Mouse (Mus musculus) monocyte, adult 5-6 weeks (primary cell): Measurements from ENCODE around the gene Sepsecs. TPM values are rescaled to one million over a fixed set of nuclear protein-coding genes. Genes with fewer than 3 reads are reported as not detected.

ENCODE experiments used
- ATAC-seq: fragments of 153-309, 156-312 bp; replicated peaks from 2 replicates; pipeline ENCODE4 v1.8.0; 2017; ENCODE audit warnings: mild to moderate bottlenecking; ENCODE audit not compliant: low TSS enrichment, insufficient number of reproducible peaks, severe bottlenecking, poor library complexity, low FRiP score
- total RNA-seq: library from RNA; stranded (forward); fragments of 200-1000, 200-491, 200-594 nt; gene quantifications from 3 replicates; pipeline ENCODE4 v1.2.3, GENCODE M21; 2017

Gene Sepsecs
- total RNA-seq, 1 experiment from 2014 or later, result 8.8 TPM

DNA sequence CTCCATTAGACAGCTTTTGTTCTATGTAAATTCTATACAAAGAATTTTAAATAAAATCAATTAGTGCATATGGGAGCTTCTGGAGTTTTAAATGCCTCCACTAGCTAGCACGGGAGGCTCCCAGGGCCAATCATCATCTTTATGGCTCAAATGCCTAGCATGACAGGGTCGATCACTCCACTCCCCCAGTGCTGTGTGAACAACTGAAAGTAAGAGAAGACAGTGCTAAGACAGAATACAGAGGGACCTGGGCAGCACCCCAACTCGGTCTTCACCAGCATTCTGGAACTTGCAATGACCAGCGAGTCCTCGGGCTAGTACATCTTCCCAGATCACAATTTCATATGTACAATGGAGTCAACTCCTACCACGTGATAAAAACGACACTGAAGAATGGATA is 16.9 kb downstream of the Sepsecs start:
- no peak for ATAC-seq

DNA sequence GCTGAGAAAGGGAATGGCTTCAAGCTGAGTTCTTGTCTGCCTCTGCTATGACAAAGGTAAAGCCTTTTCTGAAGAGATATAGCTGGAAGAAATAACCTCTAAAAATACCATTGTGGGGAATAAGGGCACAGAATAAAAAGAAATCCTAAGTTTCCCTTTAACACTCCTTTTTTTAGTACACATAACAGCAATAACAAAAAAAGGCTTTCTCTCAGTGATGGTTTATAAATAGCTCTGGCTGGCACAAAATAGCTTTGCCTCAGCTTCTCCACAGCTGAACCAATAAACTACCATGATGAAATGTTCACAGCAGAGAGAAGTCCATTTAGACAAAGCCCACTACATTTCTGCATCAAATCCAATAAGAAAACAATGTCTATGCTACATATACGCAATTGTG is 17.4 kb downstream of the Sepsecs start:
- ATAC-seq, result no peak

DNA sequence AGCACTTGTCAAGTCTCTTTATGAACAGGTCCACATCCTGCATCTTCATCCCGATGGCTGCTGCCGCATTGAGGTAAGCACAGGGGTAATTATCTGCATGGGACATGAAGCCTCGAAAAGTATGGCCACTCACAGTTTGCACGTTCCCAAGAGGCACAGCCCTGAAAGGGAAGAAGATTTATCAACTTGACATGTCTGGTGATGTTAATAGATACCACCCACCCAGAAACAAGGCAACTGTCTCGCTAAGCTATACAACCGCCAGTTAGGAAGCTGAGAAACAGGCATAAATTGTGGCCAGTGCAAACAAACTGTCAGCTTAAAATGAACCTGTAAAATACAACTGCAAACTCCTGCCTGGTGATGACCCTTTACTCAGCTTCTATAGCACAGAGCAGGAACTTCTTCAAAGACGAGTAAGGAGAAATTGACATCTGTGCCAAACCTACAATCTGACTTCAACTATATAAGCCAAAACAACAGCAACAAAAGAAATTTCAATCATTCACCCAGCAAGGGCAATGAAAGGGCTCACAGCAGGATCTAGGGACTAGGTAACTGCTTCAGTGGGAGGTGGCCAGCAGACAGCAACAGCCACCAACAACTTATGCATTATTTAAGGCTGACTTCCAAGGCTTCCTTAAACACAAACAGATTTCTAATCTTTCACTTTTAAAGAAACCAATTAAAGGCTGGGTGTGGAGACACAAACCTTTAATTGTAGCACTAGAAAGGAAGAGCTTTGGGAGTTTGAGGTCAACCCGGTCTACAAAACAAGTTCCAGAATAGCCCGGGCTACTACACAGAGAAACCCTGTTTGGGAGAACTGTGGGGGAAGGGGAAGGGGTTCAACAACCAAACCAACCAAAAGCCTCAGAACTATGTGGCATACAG is 25.3 kb downstream of the Sepsecs start:
- ATAC-seq, result no peak

DNA sequence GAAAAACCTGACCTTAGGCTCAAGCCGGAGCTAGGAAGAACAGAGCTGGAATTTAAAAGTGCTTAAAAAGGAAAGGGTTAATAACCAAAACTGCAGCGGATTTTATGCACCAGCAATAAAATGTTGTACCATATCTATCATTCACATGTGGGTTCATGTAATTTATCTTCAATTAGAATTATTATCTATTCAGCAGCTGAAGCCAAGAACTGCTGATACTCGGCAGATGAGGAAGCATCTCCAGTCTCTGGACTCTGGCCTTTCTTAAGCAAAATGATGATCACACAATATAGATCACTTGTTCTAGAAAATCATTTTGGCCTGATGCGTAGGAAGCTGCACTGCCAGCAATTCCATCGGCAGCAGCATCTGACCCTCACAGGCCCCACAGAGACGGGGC is 27.8 kb downstream of the Sepsecs start:
- ATAC-seq, result no peak

DNA sequence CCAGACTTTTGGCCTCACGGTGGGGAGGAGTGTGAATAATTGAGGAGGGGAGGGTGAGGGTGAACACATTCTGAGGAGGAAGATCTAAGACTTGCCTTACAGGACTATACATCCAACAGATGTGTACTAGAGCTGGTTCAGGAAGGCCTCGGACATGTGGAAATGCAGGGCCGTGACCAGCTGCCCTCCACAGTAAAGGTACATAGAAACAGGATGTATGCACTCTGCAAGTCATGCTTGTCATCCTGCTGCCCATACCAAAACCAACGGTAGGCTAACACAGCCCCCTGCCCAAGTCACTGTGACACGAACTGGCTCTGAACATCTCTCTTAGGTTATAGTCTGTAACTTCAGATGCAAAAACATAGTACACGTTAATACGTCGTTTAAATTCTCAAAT is 30.6 kb downstream of the Sepsecs start:
- no peak for ATAC-seq

DNA sequence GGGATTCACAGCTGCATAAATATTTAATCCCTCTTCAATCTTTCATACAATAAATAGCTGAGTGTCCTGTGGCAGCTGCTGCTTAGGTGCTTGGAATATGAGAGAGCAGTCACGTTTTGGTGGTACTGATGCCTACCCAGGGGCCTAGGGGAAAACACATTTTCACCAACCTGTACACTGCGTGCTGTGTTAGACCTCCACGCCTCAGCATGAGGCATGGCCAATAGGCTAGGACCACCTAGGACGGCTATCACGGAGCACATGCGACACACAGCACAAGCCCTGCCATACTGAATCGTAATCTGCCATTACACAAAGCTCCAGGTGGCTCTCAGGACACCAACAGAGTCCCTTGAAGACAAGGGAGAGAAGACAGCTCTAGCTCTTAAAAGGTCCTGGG is 31.5 kb downstream of the Sepsecs start:
- no peak for ATAC-seq

DNA sequence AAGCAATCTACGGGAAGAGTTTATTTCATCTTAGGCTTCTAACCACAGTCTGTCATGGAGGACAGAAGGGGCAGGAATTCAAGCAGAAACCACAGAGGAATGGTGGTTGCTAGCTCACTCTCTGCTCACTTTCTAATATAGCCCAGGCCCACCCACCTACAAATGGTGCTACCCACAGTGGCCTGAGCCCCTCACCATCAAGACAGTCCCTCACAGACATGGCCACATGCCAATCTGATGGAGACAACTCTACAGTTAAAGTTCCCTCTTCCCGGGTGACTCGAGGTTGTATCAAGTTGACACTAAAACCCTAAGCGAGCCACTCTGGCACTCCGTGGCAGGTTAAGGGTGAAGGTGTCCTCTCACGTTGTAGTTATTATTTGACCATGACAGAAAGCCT is 32.6 kb downstream of the Sepsecs start:
- ATAC-seq, result no peak

DNA sequence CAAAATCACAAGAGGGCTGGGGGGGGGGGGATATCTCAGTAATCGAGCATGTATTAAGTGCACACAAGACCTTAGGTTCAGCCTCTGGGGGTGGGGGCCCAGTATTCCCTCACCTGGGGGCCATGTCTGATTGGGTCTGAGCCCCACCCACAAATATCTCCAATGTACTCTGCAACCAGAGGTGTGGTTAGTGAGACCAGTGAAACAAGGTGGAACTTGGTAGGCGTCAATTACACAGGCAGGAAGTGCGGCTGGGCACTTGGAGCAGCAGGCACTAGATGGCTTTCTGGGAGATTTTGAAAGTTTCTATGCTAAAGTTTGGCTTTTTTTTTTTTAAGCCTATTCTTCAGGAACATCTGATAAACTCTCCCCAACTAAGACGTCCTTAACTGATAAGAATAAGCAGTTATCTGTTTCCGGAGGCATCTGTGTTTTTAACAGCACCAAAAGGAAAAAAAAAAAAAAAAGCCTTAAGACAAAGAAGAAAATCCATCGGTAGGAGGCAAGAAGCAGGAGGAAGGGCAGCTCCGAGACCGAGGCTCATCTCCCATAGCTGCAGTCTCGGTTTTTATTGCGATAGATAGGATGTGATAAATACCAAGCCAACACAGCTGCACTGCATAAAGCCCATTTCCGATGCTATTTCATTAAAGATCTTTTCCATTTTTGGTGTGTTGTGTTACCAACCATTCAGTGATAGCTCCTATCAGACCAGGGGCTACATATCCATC is 33.3 kb downstream of the Sepsecs start:
- no peak for ATAC-seq

DNA sequence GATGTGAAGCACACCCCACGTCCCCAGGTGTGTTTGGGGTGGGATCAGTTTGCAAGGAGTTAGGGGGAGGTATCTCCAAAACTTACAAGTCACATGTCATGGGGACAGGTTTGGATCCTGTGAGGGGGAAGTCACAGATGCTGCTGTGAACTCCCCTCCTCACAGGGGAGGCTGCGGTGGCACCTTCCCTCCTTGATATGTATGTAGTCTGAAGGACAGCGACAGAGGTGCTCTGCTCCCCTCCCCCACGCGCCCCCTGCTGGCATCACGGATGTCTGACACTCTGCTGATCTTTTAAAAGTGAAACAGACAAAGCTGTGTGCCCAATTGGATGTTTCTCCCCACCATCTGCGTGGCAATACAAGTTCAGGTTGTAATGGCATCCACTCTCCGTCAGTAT is 35.5 kb downstream of the Sepsecs start:
- ATAC-seq, result no peak

DNA sequence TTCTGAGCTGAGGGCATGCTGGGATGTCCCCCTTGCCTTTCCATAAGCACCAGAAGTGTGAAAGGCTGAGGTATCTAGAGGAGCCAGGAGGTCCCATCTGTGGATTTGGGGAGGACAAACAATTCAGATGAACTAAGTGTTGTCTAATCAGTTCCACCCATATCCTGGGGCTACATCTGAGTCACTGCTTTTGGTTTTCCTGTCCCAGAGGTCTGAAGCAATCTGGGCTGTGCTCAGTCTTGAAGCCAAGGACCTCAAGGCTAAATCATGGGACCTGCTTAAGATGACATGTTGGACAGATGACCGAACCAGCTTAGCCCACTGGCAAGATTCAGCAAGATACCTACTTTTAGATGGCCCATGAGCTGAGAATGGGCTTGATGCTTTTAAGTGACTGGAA is 39.0 kb downstream of the Sepsecs start:
- no peak for ATAC-seq

DNA sequence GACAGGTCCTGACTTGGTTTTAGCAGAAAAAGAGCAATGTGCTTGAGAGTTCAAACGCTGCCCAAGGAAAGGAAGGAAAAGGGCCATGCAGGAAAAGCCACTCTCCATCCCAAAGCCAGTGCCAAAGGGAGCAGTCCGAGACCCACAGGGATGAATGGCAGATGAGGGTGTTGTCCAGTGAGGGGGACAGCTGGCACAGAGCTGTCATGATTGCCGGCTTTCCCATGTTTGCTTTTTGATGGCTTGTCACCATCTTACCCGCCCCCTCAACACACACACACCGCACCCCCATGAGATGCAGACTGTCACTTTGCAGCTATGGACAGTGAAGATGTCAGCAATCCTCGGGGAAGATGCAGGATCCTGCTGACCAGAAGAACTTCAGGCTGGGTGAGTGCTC is 40.3 kb downstream of the Sepsecs start:
- no peak for ATAC-seq

DNA sequence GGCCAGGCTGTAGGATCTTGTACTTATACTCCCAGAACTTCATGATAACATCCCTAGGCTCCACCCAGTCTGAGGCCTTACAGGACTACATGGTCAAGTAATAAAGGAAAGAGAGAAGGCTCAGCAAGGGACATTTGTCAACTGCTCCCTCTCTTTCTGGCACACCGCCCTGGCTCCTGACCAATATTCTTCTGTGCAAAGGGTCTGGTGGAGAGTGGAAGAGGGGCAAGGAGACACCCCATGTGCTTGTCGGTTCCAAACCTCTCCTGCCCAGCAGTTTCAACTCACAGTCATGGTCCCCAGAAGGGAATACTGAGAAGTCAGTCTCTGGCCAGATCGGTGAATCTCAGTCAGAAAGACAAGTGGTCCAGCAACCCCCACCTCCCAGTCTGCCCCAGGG is 40.7 kb downstream of the Sepsecs start:
- ATAC-seq, result no peak

DNA sequence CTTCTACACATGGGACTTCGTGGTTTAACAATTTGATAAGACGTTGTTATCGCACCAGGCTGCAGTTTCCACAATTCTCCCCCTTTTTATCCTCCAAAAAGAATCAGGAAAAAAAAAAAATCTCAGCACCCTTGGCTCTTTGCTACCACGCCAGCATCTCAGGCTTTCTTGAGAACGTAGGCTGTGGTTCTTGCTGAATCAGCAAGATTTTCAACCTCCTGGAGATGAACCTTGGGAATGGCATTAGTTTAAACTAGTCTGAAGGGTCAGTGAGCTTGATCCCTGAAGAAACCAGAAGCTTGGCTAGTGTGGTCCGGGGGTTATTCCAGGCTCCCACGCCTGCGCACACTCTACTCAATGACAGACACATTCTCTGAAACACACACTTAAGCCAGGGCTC is 41.8 kb downstream of the Sepsecs start:
- ATAC-seq, result no peak

DNA sequence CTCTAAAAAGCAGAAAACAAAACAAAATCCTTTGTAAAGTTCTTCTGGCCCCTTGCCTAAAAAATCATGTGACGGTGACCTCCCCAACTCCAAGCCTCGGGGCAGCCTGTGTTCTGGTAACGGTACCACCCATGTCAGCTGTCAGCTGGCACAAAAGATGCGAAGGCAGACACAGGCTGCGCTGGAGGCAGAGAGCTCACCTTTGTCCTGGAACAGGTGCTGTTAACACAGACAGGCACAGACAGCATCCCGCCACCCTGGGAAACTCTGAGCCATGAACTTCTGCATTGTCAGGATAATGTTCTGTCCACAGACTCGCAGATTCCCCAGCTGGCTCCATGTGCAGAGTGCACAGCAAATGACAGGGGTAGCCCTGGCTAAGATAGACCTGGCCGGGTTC is 43.4 kb downstream of the Sepsecs start:
- ATAC-seq, result no peak

DNA sequence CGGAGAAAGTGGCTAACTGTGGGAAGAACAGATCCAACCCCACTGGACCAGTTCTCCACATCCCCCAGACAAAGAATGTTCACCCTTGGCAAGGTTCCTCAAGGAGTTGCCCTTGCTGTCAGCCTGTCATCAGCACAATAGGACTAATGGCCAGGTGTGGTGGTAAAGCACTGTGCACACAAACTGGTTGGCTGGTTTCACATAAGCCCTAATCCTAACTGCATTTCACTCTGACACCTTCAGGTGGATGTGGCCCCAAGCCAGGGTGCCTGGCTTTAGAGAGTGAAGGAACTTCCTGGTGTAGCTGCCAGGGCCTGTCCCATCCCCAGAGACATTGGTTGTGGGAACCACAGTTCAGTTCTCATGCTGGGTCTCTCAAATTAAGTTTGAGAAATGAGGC is 44.6 kb downstream of the Sepsecs start:
- no peak for ATAC-seq

DNA sequence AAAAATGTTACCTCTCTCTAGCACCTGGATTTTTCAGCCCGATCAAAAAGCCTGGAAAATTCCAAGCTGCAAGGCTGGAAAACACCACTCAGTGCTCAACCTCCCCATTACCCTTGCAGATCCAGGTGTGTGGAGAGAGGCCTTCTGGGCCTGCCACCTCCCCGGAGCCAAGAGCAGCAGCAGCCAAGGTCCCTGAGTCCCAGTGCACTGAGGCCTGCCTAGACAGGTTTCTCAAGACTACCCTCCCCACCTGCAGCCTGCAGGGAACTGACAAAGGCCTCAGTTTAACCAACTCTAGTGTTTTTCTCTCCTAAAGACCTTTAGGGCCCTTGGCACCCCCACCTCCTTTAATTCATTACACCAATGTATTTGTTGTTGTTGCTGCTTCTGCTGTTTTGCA is 46.4 kb downstream of the Sepsecs start:
- no peak for ATAC-seq

DNA sequence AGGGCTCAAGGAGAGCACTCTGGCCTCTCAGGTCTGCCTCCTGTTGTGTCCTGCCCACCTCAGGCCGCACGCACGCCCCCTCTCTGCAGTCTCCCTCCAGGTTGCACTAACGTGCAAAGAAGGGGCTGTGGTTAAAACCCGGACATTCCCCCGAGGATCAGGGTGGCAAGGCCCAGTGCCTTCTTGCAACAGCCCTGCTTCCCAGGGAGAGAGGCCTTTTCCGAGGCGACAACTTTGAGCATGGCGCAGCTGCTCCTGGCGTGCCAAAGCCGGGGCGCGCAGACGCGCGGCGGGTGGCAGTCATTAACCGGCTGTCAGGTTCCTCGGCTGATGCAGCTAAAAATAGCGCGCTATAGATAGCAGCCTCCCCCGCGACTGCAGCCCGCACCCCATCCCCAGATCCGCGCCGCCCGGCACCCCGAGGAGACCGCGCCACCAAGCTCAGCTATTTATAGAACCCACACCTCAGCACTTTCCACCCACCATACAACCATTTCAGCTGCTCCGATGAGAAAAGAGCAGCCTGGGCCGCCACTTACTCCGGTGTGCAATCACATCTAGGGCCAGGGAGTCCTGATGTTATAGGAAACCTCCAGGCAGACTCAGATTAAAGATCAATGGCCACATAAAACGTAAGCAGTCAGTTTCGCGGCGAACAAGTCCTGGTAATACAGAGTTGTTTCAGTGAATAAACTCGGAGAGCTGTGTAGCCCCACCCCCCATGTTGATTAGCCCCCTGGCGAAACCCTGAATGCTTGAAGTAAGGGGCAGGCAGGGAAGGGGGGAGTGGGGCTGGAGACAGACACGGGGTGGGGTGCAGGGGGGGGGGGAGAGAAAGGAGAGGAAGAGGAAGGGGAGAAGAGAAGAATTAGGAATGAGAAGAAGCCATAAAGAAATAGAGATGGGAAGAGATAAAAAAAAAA is 50.9 kb downstream of the Sepsecs start:
- ATAC-seq, result no peak

DNA sequence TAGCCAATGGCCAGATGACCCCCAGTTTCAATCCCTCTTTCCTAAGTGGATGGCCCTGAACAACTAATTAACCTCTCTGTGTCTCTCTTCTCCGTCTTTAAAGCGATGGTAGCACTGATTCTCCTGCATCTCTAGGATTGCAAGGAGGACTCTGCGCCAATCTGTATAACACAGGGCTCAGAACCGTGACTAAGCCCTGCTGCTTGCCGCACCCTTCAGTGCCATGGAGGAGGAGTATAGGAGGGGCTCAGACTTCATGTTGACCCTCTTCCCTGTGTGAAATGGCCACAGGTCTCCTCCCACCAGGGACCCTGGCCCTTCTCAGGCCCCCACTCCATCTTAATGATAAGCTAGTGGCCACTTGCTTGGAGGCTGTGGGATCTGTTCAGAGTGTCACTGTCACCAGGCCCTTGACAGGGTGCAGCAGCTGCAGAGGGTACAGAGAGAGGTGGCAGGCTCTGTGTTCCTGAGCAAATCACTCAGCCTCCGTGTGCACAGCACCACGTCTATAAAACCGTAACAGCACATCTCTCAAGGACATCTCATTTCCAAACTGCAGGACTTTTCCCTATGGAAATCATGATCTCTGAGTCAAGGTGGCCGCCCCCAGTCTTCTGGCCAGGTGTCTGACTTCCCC is 51.7 kb downstream of the Sepsecs start:
- ATAC-seq, result no peak

DNA sequence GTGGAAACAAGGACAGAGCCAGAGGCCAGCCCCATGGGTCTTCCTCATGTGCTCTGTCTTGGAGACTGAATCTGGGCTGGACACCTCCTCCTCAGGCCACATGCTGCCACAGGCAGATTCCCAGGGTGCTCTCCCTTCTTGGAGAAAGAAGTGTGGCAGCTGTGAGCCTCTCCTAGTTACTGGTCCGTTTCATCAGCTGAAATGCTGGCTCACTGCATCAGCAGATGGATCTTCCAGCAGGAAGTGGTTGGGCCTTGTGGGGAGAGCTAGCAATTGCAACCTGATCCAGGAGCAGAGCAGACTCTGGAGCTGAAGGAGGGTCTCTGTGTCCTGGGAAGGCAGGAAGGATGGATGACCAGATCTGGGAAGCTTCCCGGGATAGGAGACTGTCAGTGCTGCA is 53.0 kb downstream of the Sepsecs start:
- ATAC-seq, result no peak
